Mouse (Mus musculus) thymus, adult 18-20 months (tissue): ENCODE results near the gene 4930404H24Rik.

Experiments used
- DNase-seq, 2 experiments: peaks; one replicate each; pipeline ENCODE4 v3.0.0; 2022; ENCODE audit warnings: mixed read lengths in 2 of 2

The 4930404H24Rik gene

DNA sequence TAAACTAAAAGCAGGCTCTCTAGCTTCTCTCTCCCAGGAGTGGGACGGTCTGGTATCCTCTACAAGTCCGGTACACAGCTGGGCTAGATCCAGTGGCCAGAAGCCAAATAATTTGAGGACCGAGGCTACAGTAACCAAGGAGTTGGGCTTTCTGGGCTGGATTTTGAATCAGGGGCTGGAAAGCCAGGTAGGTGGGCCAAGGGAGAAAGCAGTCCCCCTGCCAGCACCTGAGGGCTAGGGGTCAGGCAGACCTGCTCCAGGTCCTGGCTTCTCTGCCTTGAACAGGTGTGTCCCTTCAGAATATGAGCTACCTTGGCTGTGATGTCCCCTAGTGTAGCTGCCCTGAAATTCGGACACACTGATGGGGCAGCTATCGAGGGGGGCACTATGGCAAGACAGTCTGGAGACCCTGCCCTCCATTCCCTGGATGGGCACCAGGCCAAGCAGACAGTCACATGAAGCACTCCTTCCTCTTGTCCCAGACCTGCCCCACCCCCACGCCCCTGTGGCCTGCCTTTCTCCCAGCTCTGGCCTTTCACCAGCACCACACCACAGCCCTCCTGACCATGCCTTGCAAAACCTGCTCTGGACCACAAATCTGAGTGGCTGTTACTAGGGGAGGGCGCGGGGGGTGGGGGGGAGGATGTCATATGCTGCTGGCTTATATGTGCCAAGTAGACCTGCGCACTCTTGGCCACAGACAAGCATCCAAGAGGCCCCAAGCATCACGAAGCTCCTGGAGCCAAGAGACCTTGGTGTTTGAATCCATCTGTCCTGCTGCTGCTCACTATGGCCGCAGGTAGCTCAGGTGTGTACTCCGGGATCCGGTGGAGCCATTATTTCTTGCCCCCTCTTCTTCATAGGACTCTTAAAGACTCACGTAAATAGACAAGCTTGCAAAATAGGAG is 20.1 kb downstream of the 4930404H24Rik start:
- DNase-seq: no peak

DNA sequence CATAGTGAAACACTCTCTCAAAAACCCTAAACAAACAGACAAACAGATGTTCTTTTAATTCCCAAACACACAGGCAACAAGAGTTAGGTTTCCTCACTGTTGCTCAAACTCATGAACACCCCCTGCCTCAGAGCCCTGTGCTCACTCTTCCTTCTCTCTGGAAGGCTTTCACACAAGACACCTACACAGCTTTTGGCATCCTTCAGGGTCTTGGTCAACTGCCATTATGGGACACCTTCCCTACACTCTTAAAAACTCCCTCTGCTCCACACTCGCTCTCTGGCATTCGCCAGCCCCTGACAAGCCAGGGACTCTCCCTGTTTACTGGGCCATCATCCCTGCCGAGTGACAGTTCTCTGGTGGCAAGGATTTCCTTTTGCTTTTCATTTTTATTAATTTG is 21.4 kb downstream of the 4930404H24Rik start:
- DNase-seq: no peak

DNA sequence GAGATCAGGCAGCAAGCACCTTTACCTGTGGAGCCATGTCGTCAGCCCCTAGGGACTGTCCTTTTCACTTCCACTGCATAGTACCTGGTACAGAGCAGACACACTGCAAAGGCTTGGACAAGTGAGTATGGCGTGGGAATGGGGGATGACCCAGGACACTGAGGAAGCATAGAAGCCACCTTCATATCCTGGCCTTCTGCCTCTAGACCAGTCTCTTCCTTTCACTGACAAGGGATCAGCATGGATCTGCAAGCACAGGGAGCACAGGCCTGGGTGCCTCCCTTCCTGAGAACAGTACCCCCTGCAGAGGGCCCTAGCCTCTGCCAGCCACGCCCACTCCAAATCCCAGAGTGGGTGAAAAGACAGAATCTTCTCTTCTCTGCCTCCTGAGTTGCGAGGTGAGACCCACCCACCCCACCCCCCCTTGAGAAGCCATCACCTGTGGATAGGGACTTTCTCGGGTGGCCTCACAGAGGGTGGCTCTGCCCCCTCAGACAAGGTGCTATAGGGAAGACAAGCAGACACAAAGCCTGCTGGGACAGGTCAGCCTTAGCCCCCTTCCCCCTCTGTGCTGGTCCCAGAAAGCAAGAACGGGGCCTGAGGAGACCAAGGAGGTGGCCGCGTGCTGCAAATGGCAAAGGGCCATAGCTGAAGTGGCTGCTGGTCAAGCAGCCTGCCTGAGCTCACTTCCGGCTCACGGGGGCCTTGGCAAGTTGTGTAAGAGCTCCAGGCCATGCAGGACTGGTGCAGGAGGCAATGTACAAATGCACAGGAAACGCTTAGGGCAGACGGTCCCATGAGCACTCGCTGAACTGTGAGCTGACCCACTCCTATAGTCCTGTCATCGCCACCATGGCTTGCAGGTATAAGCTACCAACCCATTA is 22.1 kb downstream of the 4930404H24Rik start:
- no peak for DNase-seq

GRCm38 (mm10) chr2:153515582-153515981 is 23.0 kb downstream of the 4930404H24Rik start:
- no peak for DNase-seq

DNA sequence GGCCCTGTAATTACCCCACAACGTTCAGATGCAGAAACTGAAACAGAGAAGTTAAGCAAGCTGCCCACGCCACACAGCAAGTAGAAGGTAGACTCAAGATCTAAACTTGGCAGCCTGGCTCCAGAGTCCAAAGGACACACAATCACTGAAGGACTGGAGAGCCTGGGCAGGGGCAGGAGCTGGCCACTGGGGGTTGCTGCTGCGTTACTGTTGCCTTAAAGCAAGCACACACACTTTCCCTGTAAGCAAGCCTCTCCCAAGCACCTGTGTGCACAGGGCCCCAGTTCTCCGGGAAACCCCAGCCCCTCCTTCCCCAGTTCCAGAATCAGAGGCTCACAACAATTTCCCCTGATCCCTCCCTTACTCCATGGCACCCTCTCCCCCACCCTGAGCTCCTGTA is 24.4 kb downstream of the 4930404H24Rik start:
- DNase-seq: no peak

DNA sequence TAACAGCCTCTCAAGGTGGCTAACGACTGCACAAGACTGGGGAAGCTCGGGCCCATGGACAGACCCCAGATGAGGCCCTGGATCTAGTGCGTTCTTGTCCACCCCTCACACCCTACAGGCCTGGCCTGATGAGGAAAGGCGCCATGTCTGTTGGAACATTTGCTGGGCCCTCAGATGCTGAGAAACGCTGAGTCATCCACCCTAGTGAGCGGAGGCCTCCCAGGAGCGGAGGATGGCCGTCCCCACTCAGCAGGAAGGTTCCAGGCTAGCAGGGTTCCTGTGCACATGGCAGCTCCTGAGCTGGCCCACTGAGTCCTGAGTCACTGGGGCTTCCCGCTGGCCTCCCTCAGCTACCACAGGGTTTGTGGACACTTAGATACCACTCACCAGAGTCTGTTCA is 27.5 kb downstream of the 4930404H24Rik start:
- DNase-seq: no peak

- DNase-seq: no peak
Measured at GRCm38 (mm10) chr2:153522270-153522669, 29.7 kb downstream of the 4930404H24Rik start.

DNA sequence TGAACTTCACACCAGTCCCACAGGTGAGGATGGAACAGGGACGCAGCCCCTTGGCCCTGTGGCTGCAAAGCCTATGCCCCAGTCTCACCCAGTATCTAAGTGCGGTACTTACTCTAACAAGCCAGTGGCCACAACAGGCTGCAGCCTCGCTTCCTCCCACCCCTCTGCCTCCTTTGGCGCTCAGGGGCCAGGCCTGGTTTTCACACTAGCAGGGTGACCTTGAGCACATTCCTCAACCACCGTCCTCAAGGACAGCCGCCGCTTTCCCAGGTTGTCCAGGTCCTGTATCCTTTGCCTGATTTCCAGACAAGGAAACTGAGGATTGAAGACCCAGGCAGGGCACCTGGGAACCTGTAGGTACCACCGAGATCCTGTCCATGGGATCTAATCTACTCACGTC is 30.6 kb downstream of the 4930404H24Rik start:
- DNase-seq: no peak

DNA sequence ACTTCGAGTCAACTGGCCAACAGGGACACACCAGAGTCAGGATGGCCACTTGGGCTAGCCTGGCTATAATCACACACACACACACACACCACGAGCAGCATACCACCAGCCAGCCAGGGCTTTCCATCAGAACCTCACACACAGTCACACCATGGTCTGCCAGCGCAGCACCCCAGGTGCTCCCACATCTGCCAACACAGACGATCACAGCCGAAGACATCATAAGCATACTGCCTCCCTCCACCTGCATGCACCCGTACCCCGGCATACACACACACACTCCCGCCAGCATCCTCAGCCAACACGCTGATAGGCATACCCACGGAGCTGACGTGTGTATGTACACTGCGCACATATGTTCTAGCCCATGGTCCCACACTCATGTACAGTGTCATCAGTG is 31.1 kb downstream of the 4930404H24Rik start:
- peak; percentile 34 to 44 for DNase-seq

GRCm38 (mm10) chr2:153524727-153525126 is 32.1 kb downstream of the 4930404H24Rik start:
- DNase-seq: no peak

DNA sequence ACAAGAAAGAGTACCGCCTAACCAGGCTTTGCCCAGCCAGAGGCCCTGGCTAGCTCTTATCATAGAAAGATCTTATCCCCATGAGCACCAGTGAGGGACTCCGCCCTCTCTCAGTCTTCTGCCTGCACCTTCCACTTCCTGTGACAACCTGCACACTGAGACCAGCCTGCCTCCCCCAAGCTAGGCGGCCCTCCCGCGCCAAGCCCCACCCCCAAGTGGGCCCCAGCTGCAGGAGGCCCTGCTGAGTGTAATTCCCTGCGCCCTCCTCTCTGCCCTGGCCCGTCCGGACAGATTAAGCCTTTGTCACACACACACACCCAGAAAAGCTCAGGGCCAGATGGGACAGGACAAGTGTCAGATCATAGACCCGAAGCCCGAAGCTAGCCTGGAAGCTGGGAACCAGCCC is 33.3 kb downstream of the 4930404H24Rik start:
- DNase-seq: peak; percentile 69 to 80

GRCm38 (mm10) chr2:153526850-153527530 is 34.4 kb downstream of the 4930404H24Rik start:
- DNase-seq: no peak

GRCm38 (mm10) chr2:153527580-153528531 is 35.3 kb downstream of the 4930404H24Rik start:
- peak in 1 of 2 experiments; percentile 9 for DNase-seq

GRCm38 (mm10) chr2:153528571-153529364 is 36.2 kb downstream of the 4930404H24Rik start:
- no peak for DNase-seq

DNA sequence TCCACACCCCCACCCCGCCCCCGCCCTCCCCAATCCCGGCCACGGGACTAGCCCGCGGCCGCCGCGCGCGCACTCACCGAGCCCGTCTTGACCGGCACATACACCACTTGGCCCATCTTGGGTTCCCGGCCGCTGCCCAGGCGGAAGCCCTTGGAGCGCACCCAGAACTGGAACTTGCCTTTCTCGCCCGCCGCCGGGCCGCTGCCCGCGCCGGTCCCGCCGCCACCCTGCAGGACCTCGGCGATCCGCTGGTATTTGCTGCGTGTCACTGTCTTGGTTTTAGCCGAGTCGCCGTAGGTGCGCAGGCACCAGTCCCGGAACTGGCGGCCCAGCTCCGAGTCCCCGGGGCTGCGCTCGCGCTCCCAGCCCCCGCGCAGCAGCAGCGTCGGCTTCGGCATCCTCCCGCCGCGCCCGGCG is 36.8 kb downstream of the 4930404H24Rik start:
- DNase-seq: no peak

DNA sequence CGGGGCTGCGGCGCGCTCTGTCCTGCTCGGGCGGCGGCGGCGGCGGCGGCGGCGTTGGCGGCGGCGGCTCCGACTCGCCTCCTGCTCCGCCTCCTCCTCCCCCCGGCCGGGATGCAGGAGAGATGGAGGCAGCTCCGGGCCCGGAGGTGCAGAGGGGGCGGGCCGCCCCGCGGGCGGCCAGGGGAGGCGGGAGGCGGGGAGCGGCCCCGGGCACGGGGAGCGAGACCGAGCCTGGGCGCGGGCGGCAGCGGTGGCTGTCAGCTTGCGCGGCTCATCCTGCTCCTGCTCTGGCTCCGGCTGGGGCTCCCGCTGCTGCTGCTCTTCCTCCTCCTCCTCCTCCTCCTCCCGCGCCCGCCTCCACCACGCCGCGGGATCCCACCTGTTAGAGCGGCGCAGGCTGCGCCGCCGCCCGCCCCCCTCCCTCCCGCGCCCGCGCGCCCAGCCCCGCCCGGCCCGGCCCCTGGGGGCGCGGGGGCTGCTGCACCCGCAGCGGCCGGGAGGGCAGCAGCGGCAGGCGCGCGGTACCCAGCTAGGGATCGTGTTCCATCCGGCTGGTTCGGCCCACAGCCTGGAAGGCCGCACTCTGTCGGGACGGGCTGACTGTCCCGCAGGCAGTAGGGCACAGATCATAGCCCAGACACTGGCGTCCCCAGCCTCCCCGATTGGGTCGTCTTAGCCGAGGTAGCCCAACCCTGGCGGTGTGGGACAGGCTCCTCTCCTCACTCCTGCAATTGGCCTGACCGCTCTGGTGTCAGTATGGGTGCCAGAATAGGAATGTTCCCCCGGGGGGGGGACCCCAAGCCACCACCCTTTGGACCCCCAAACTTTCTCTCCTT is 37.6 kb downstream of the 4930404H24Rik start, which contains the start of gene Nol4l:
Gene Nol4l, minus strand, starts transcription at position 41 of the 836 bp plus-strand sequence.
- DNase-seq: peak in 1 of 2 experiments; percentile 15

DNA sequence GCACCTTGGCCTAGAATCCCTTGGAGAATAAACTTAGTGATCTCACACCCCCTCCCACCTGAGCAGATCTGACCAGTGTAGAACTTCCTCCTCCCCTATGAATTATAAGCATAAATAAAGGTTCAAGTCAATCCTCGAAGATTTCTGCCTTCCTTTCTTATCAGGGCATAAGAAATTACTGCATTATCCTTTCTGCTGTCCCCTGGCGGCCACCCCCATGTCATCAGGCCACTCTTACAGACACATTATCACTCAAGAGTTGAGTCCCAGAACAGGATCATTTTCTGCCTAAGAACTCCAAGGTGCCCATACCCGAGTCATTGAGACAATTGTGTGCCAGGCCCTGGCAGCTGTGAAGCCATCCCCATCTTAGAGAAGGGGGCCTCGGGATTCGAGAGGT is 38.4 kb downstream of the 4930404H24Rik start:
- DNase-seq: no peak

GRCm38 (mm10) chr2:153533981-153534380 is 41.4 kb downstream of the 4930404H24Rik start:
- no peak for DNase-seq

DNA sequence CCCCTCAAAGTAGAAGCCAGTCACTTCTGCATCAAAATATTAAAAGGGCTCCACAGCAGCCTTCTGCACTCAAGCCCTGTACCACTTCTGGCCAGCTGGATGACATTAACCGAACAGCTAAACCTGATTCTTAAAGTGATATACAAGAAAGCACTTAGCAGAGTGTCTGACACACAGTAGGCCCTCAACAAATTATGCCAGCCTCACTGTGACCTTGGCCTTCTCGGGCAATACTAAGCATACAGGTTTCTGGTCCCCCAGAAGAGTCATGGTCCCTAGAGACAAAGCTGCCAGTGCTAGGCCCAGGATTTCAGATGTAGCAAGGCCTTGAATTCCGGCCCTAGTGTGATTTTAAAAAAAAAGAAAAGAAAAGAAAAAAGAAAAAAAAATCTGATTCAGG is 46.3 kb downstream of the 4930404H24Rik start:
- no peak for DNase-seq
